Mouse (Mus musculus): ENCODE results near the gene Hecw2.

DNA sequence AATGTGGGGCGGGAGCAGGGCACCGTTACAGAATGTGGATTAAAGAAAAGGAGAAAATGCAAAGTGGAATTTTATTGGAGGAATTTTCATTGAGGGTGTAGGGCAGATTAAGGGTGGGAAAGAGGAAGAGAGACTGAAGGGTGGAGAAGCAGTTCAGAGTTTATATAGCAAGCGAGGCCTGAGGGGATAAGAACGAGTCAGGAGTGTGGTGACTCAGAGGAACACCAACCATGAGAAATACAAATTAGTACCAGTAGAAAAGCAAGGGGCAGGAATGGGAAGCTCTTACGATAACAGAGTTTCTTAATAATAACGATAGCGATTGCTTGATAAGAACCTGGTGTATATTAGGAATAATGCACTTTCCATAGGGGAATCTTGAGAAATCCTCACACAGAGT lies 339.2 kb downstream of the Hecw2 start:
- no peak for TF ChIP-seq CTCF (IDR thresholded peaks at IDR 0.05)
- no peak for TF ChIP-seq EP300 (IDR thresholded peaks at IDR 0.05)
